Mouse (Mus musculus) G1E (cell line): ENCODE results near the gene Gm48551. TPM values are rescaled to one million over a fixed set of nuclear protein-coding genes. Genes with fewer than 3 reads are reported as not detected.

Source experiments
- ATAC-seq: 2 replicates; pipeline ENCODE4 v1.8.0; 2016; ENCODE audit warnings: mild to moderate bottlenecking; ENCODE audit not compliant: insufficient number of reproducible peaks, poor library complexity, low FRiP score, severe bottlenecking; ENCODE audit errors: extremely low read depth
- DNase-seq: peaks from one replicate; pipeline ENCODE4 v3.0.0; 2012; ENCODE audit warnings: low spot score
- H3K27me3 ChIP-seq: 2 replicates; pipeline ENCODE4 v1.6.1; 2012; ENCODE audit warnings: mild to moderate bottlenecking, low read length, inconsistent platforms; ENCODE audit not compliant: insufficient read depth
- H3K36me3 ChIP-seq: replicated peaks from 2 replicates; pipeline ENCODE3; 2012; ENCODE audit warnings: mild to moderate bottlenecking, inconsistent platforms
- H3K4me1 ChIP-seq: 2 replicates; pipeline ENCODE4 v1.6.1; 2012; ENCODE audit warnings: low read depth, low read length, inconsistent platforms, mixed read lengths; ENCODE audit not compliant: insufficient read depth
- H3K4me3 ChIP-seq: 2 replicates; pipeline ENCODE4 v1.5.1; 2012; ENCODE audit warnings: low read depth, mild to moderate bottlenecking, inconsistent platforms, low read length, moderate library complexity, mixed read lengths
- H3K9me3 ChIP-seq: replicated peaks from 2 replicates; pipeline ENCODE4 v1.6.1; 2012; ENCODE audit warnings: inconsistent platforms
- CTCF ChIP-seq: IDR thresholded peaks from 2 replicates; pipeline ENCODE4 v1.5.1; 2012; ENCODE audit warnings: low read depth, low read length, inconsistent platforms, mixed read lengths
- GATA1 ChIP-seq: IDR thresholded peaks from 2 replicates; pipeline ENCODE4 v1.6.1; 2012; ENCODE audit warnings: borderline replicate concordance, low read length, inconsistent platforms, mixed read lengths
- GATA2 ChIP-seq: IDR thresholded peaks from 2 replicates; pipeline ENCODE4 v1.6.1; 2012; ENCODE audit warnings: low read depth, low read length, inconsistent platforms, borderline replicate concordance
- POLR2AphosphoS5 ChIP-seq: IDR thresholded peaks from 2 replicates; pipeline ENCODE4 v1.6.1; 2012; ENCODE audit warnings: low read depth, low read length, inconsistent platforms; ENCODE audit not compliant: insufficient replicate concordance
- TAL1 ChIP-seq: conservative IDR thresholded peaks from 2 replicates; pipeline ENCODE4 v1.6.1; 2012; ENCODE audit warnings: low read depth, low read length, inconsistent platforms, mixed read lengths
- polyA plus RNA-seq: library from polyadenylated mRNA; stranded (reverse); fragments of >175 nt; gene quantifications from 2 replicates; pipeline ENCODE4 v1.2.3, GENCODE M21; 2012
- total RNA-seq, 2 experiments: library from RNA; stranded (forward) in 1 of 2; stranded (reverse) in 1 of 2; fragments of 200-1000 nt in 1 of 2; fragments of >200 nt in 1 of 2; fragmentation: Nextera tagmentation in 1 of 2; gene quantifications; 2 replicates each; pipeline ENCODE4 v1.2.3; 2014 to 2017

Gm48551 gene
- total and polyA plus RNA-seq, 3 experiments: 0.72 to 2.6 (median 1.1) TPM

GRCm38 (mm10) chr10:81406504-81407440 lies 22.5 kb downstream of the Gm48551 start:
- Histone ChIP-seq H3K27me3 (peaks cover 40% of the 10 kb centered on the region; the same call in 1 of the 2 replicates), H3K4me1 (peaks cover 91% of the 10 kb centered on the region), H3K36me3 (peaks cover 38% of the 10 kb centered on the region), H3K4me3 (peak overlapping the region; percentile 63; the same call in 1 of the 2 replicates), H3K9me3 (no peaks in the 10 kb centered on the region)
- no peak for DNase-seq
- TF ChIP-seq TAL1 (no peak), GATA1 (no peak)
- ATAC-seq: no peak

GRCm38 (mm10) chr10:81407539-81408423 lies 23.5 kb downstream of the Gm48551 start:
- peak; percentile 84 for DNase-seq
- Histone ChIP-seq H3K27me3 (peaks cover 33% of the 10 kb centered on the region; the same call in 1 of the 2 replicates), H3K9me3 (no peaks in the 10 kb centered on the region), H3K4me3 (peak overlapping the region; percentile 63; the same call in 1 of the 2 replicates), H3K36me3 (peaks cover 44% of the 10 kb centered on the region), H3K4me1 (peaks cover 93% of the 10 kb centered on the region)
- peak; percentile 85 for ATAC-seq
- TF ChIP-seq POLR2AphosphoS5 (no peak), TAL1 (no peak), CTCF (no peak), GATA2 (no peak), GATA1 (no peak)

- Histone ChIP-seq H3K4me1 (peaks cover 94% of the 10 kb centered on the region), H3K9me3 (no peaks in the 10 kb centered on the region), H3K4me3 (no peak overlapping the region), H3K27me3 (peaks cover 28% of the 10 kb centered on the region; the same call in 1 of the 2 replicates), H3K36me3 (peaks cover 47% of the 10 kb centered on the region)
- ATAC-seq (no peak), DNase-seq (no peak)
- TF ChIP-seq GATA2: no peak
- TF ChIP-seq CTCF: no peak
- no peak for TF ChIP-seq GATA1
- TF ChIP-seq POLR2AphosphoS5: no peak
- no peak for TF ChIP-seq TAL1
Measured at GRCm38 (mm10) chr10:81408424-81408729, 24.1 kb downstream of the Gm48551 start.

- no peak for TF ChIP-seq GATA2
- TF ChIP-seq GATA1: no peak
- TF ChIP-seq CTCF: peak; percentile 79
- Histone ChIP-seq H3K36me3 (peaks cover 50% of the 10 kb centered on the region), H3K4me3 (peak overlapping the region; percentile 46; the same call in 1 of the 2 replicates), H3K4me1 (peaks cover 98% of the 10 kb centered on the region), H3K9me3 (no peaks in the 10 kb centered on the region), H3K27me3 (peaks cover 27% of the 10 kb centered on the region; the same call in 1 of the 2 replicates)
- ATAC-seq (peak; percentile 37), DNase-seq (peak; percentile 80)
Measured at GRCm38 (mm10) chr10:81408871-81409291, 24.6 kb downstream of the Gm48551 start.

- Histone ChIP-seq H3K4me3 (peak overlapping the region; percentile 46; the same call in 1 of the 2 replicates), H3K36me3 (peaks cover 47% of the 10 kb centered on the region), H3K4me1 (peaks cover 98% of the 10 kb centered on the region), H3K9me3 (no peaks in the 10 kb centered on the region), H3K27me3 (peaks cover 27% of the 10 kb centered on the region; the same call in 1 of the 2 replicates)
- TF ChIP-seq GATA2 (no peak), GATA1 (no peak), POLR2AphosphoS5 (no peak), TAL1 (no peak), CTCF (no peak)
- ATAC-seq (no peak), DNase-seq (no peak)
Measured at GRCm38 (mm10) chr10:81409330-81409729, 25.1 kb downstream of the Gm48551 start.

GRCm38 (mm10) chr10:81410350-81410749 lies 26.1 kb downstream of the Gm48551 start:
- Histone ChIP-seq H3K4me3 (peak overlapping the region; percentile 45; the same call in 1 of the 2 replicates), H3K9me3 (no peaks in the 10 kb centered on the region), H3K36me3 (peaks cover 40% of the 10 kb centered on the region), H3K27me3 (peaks cover 27% of the 10 kb centered on the region; the same call in 1 of the 2 replicates), H3K4me1 (peaks cover 100% of the 10 kb centered on the region)
- ATAC-seq: no peak
- TF ChIP-seq GATA2 (no peak), GATA1 (no peak), POLR2AphosphoS5 (no peak), TAL1 (no peak), CTCF (no peak)
- DNase-seq: no peak
